Mouse (Mus musculus) spleen, adult 2 months (tissue): ENCODE results near the gene Areg. TPM values are rescaled to one million over a fixed set of nuclear protein-coding genes. Genes with fewer than 3 reads are reported as not detected.

ENCODE experiments used
- DNase-seq, 2 experiments: peaks; one replicate each; pipeline versions ENCODE4 v3.0.0 to v3.0.0-alpha.2; 2012 to 2021; ENCODE audit warnings: low spot score in 2 of 2, low read depth in 1 of 2
- H3K27ac ChIP-seq: fragments of 200-500 bp; 2 replicates; pipeline ENCODE4 v1.5.1; 2012; ENCODE audit warnings: low read length, inconsistent platforms; ENCODE audit not compliant: insufficient read depth
- H3K27me3 ChIP-seq: fragments of 200-500 bp; 2 replicates; pipeline ENCODE4 v1.6.1; 2012; ENCODE audit warnings: mild to moderate bottlenecking, moderate library complexity, low read length, inconsistent platforms; ENCODE audit not compliant: control insufficient read depth, insufficient read depth
- H3K36me3 ChIP-seq: fragments of 200-500 bp; 2 replicates; pipeline ENCODE4 v1.6.1; 2012; ENCODE audit warnings: mild to moderate bottlenecking, low read length, inconsistent platforms; ENCODE audit not compliant: control insufficient read depth, insufficient read depth
- H3K4me1 ChIP-seq: fragments of 200-500 bp; 2 replicates; pipeline ENCODE4 v1.6.1; 2011; ENCODE audit warnings: inconsistent platforms; ENCODE audit not compliant: control insufficient read depth, insufficient read depth, insufficient read length
- H3K4me3 ChIP-seq: fragments of 200-500 bp; 2 replicates; pipeline ENCODE4 v1.5.1; 2011; ENCODE audit warnings: mild to moderate bottlenecking, inconsistent platforms; ENCODE audit not compliant: insufficient read depth, insufficient read length; ENCODE audit errors: extremely low read depth
- CTCF ChIP-seq: fragments of 200-500 bp; IDR thresholded peaks from 2 replicates; pipeline ENCODE4 v1.5.1; 2011; ENCODE audit warnings: mild to moderate bottlenecking, inconsistent platforms; ENCODE audit not compliant: insufficient read depth, insufficient read length, insufficient replicate concordance; ENCODE audit errors: extremely low read depth
- POLR2A ChIP-seq: fragments of 200-500 bp; IDR thresholded peaks from 2 replicates; pipeline ENCODE4 v1.6.1; 2011; ENCODE audit warnings: low read depth, low read length, inconsistent platforms
- WGBS: fragments of 180-500 bp; shearing (Covaris S2); methylation state at CpG from one replicate; pipeline ENCODE4 v1.1.7; 2018; 5-methylcytosine and 5-hydroxymethylcytosine counted together
- polyA plus RNA-seq: library from polyadenylated mRNA; depleted of rRNA; stranded (reverse); fragments of >200 nt; gene quantifications from 2 replicates; pipeline ENCODE4 v1.2.3, GENCODE M21; 2012

Gene Areg
- polyA plus RNA-seq, 1 experiment: not detected

GRCm38 (mm10) chr5:91138970-91139369, 429 bp upstream of the Areg start:
- TF ChIP-seq CTCF (no peak), POLR2A (no peak)
- peak overlapping the region; percentile 15; the same call in 1 of the 2 replicates for H3K4me3 ChIP-seq
- H3K27ac ChIP-seq: no peak overlapping the region
- peaks cover 4% of the 10 kb centered on the region for H3K27me3 ChIP-seq
- 13% methylated on average over 7 of the region's 7 CpGs for WGBS
- H3K36me3 ChIP-seq: no peaks in the 10 kb centered on the region
- H3K4me1 ChIP-seq: peaks cover 2% of the 10 kb centered on the region; the same call in 1 of the 2 replicates
- DNase-seq: no peak

- DNase-seq: no peak
- 62% methylated on average over 13 of the region's 13 CpGs for WGBS
- Histone ChIP-seq H3K27ac (no peak overlapping the region), H3K27me3 (peaks cover 4% of the 10 kb centered on the region), H3K4me1 (peaks cover 2% of the 10 kb centered on the region; the same call in 1 of the 2 replicates), H3K4me3 (no peak overlapping the region), H3K36me3 (no peaks in the 10 kb centered on the region)
- TF ChIP-seq CTCF (no peak), POLR2A (no peak)
Measured at GRCm38 (mm10) chr5:91140896-91141448, 1.6 kb downstream of the Areg start.

DNA sequence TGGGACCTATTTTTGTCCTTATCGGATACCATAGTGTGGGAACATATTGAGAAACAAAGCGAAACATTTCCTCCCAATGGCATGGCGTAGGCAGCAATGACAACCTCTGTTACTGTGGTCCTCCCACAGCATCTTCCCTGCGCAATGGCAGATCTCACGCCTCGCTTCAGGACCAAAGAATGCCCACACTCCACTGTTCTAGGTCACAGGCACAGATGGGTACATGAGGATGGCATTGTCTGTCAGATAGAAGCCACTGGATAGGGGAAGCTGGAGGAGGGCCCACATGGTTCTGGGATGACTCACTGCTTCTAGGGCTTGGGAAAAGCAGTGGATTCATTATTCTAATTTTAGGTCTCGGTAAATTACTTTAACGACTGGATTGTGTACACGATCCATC, 5.6 kb downstream of the Areg start:
- no peaks in the 10 kb centered on the region for H3K4me1 ChIP-seq
- H3K27me3 ChIP-seq: no peaks in the 10 kb centered on the region
- no peak overlapping the region for H3K4me3 ChIP-seq
- DNase-seq: no peak
- H3K27ac ChIP-seq: no peak overlapping the region
- no peaks in the 10 kb centered on the region for H3K36me3 ChIP-seq
- TF ChIP-seq CTCF (no peak), POLR2A (no peak)
- WGBS: 90% methylated on average over 9 of the region's 9 CpGs

- H3K27me3 ChIP-seq: no peaks in the 10 kb centered on the region
- WGBS: 88% methylated on average over 1 of the region's 1 CpGs
- H3K4me1 ChIP-seq: no peaks in the 10 kb centered on the region
- no peak for DNase-seq
- no peak overlapping the region for H3K4me3 ChIP-seq
- no peak overlapping the region for H3K27ac ChIP-seq
- no peaks in the 10 kb centered on the region for H3K36me3 ChIP-seq
- TF ChIP-seq POLR2A (no peak), CTCF (no peak)
Measured at GRCm38 (mm10) chr5:91147001-91147400, 7.6 kb downstream of the Areg start.

DNA sequence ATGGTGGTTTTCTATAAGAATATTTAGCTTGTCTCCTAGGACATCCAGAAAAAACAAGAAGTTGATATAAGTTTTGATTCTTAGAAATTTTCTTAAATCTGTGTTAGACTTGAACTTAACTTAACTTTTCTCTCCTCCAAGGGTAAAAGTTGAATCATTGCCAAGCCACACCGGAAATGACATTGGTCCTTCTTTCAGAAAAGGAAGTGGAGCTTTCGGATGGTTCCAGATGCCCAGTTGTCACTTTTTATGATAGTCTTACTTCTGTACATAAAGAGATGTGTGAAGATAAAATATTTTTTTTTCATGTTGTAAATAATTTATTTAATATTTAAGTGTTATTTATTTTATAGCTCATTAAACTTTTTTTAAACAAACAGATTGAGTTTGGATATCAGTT, 8.7 kb downstream of the Areg start:
- Histone ChIP-seq H3K27me3 (no peaks in the 10 kb centered on the region), H3K36me3 (no peaks in the 10 kb centered on the region), H3K4me3 (no peak overlapping the region), H3K4me1 (no peaks in the 10 kb centered on the region), H3K27ac (no peak overlapping the region)
- 7% methylated on average over 2 of the region's 2 CpGs for WGBS
- no peak for TF ChIP-seq CTCF
- no peak for TF ChIP-seq POLR2A
- no peak for DNase-seq

DNA sequence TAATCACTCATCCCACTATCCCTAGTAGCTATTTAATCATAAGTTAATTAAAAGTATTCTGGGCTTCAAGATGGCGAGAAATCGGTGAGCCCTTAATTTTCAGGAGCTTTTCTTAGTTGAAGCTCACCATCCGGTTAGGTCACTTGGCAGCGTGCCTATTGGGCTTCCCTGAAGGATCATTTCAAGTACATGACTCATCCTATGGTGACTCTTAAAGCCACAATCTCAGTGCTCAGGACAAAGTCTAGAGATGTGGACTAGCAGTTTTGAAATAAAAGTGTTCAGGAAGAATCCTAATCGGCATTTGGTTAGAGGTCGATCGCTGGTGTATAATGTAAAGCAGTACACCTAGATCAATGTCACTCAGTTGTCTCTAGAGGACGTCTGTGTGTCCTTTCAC, 17.3 kb downstream of the Areg start:
- Histone ChIP-seq H3K4me3 (no peak overlapping the region), H3K27ac (no peak overlapping the region), H3K36me3 (no peaks in the 10 kb centered on the region), H3K4me1 (no peaks in the 10 kb centered on the region), H3K27me3 (no peaks in the 10 kb centered on the region)
- TF ChIP-seq POLR2A (no peak), CTCF (no peak)
- DNase-seq: no peak
- 82% methylated on average over 8 of the region's 8 CpGs for WGBS

DNA sequence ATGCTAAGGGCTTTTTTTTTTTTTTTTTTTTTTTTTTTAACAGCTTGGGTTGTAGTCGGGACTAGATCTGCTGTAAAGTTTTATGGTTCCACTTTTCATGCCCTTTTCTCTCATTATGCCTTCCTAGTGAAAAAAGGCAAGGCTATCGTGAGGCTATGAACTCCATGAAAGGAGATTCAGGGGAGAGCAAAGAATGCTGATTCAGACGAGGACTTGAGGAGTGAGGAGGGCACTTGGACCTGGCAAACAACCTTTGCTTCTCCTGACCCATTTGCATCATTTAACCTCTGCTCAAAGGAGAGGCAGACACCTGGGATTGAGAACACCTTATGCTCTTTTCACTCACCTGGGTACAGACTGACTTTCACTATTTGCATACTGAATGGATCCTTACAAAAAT, 17.8 kb downstream of the Areg start:
- Histone ChIP-seq H3K4me3 (no peak overlapping the region), H3K27ac (no peak overlapping the region), H3K36me3 (no peaks in the 10 kb centered on the region), H3K27me3 (no peaks in the 10 kb centered on the region), H3K4me1 (no peaks in the 10 kb centered on the region)
- DNase-seq: no peak
- 39% methylated on average over 3 of the region's 3 CpGs for WGBS
- TF ChIP-seq CTCF (no peak), POLR2A (no peak)
